Mouse (Mus musculus): ENCODE results near the gene Vwa8.

Vwa8 gene

GRCm38 (mm10) chr14:78848941-78849911 lies at the start of gene Vwa8:
TSS of gene Vwa8 (plus strand) at chr14:78849052.
- DNase-seq (ENCODE audit: low read depth, low spot score) = peak; percentile 74

GRCm38 (mm10) chr14:78802378-78802777 lies 46.5 kb upstream of the Vwa8 start:
- DNase-seq (ENCODE audit: low read depth, low spot score) = no peak

- no peak for DNase-seq (ENCODE audit: low read depth, low spot score)
Measured at GRCm38 (mm10) chr14:78803924-78804323, 44.9 kb upstream of the Vwa8 start.

GRCm38 (mm10) chr14:78812896-78813295 lies 36.0 kb upstream of the Vwa8 start:
- no peak for DNase-seq (ENCODE audit: low read depth, low spot score)

- no peak for DNase-seq (ENCODE audit: low read depth, low spot score)
Measured at GRCm38 (mm10) chr14:78816411-78816810, 32.4 kb upstream of the Vwa8 start.

GRCm38 (mm10) chr14:78817651-78818050 lies 31.2 kb upstream of the Vwa8 start:
- DNase-seq (ENCODE audit: low read depth, low spot score) = no peak

GRCm38 (mm10) chr14:78818406-78818805 lies 30.4 kb upstream of the Vwa8 start:
- DNase-seq (ENCODE audit: low read depth, low spot score) = no peak

- no peak for DNase-seq (ENCODE audit: low read depth, low spot score)
Measured at GRCm38 (mm10) chr14:78824013-78824412, 24.8 kb upstream of the Vwa8 start.

GRCm38 (mm10) chr14:78824507-78824906 lies 24.3 kb upstream of the Vwa8 start:
- no peak for DNase-seq (ENCODE audit: low read depth, low spot score)

- no peak for DNase-seq (ENCODE audit: low read depth, low spot score)
Measured at GRCm38 (mm10) chr14:78831158-78831557, 17.7 kb upstream of the Vwa8 start.

- DNase-seq (ENCODE audit: low read depth, low spot score) = no peak
Measured at GRCm38 (mm10) chr14:78847948-78848347, 904 bp upstream of the Vwa8 start.

GRCm38 (mm10) chr14:78848477-78848876 lies 375 bp upstream of the Vwa8 start:
- DNase-seq (ENCODE audit: low read depth, low spot score) = no peak

GRCm38 (mm10) chr14:78849961-78850578 lies 1.2 kb downstream of the Vwa8 start:
- DNase-seq (ENCODE audit: low read depth, low spot score) = no peak

GRCm38 (mm10) chr14:78850666-78851065 lies 1.8 kb downstream of the Vwa8 start:
- peak; percentile 45 for DNase-seq (ENCODE audit: low read depth, low spot score)

GRCm38 (mm10) chr14:78851366-78851765 lies 2.5 kb downstream of the Vwa8 start:
- no peak for DNase-seq (ENCODE audit: low read depth, low spot score)

- no peak for DNase-seq (ENCODE audit: low read depth, low spot score)
Measured at GRCm38 (mm10) chr14:78852401-78853246, 3.8 kb downstream of the Vwa8 start.

- peak; percentile 65 for DNase-seq (ENCODE audit: low read depth, low spot score)
Measured at GRCm38 (mm10) chr14:78861156-78861555, 12.3 kb downstream of the Vwa8 start.

- DNase-seq (ENCODE audit: low read depth, low spot score) = peak; percentile 27
Measured at GRCm38 (mm10) chr14:78870036-78870435, 21.2 kb downstream of the Vwa8 start.

GRCm38 (mm10) chr14:78877176-78877575 lies 28.3 kb downstream of the Vwa8 start:
- DNase-seq (ENCODE audit: low read depth, low spot score) = no peak

- no peak for DNase-seq (ENCODE audit: low read depth, low spot score)
Measured at GRCm38 (mm10) chr14:78878402-78879045, 29.7 kb downstream of the Vwa8 start.

- DNase-seq (ENCODE audit: low read depth, low spot score) = no peak
Measured at GRCm38 (mm10) chr14:78880879-78881278, 32.0 kb downstream of the Vwa8 start.
